Mouse (Mus musculus) CD4-positive, CD25-positive, alpha-beta regulatory T cell, adult 4 months (primary cell): ENCODE measurements around the gene Mup8. TPM values are rescaled to one million over a fixed set of nuclear protein-coding genes. Genes with fewer than 3 reads are reported as not detected.
"Not testable (repeated sequence)": the region's sequence is repeated elsewhere in the genome, so short reads cannot be mapped to it uniquely, and the experiment has no call there.

Source experiments
- ATAC-seq: one replicate; pipeline ENCODE4 v1.8.0; 2017
- polyA plus RNA-seq, 2 experiments: library from polyadenylated mRNA; unstranded; fragments of 100-300 nt; shearing (Covaris generic); gene quantifications; one replicate each; pipeline ENCODE4 v1.2.1; 2017

The Mup8 gene
- polyA plus RNA-seq = not detected

GRCm38 (mm10) chr4:60222499-60222898 lies at the start of gene Mup8:
Mup8 (minus strand) TSS chr4:60222599.
- not testable (repeated sequence) for ATAC-seq

DNA sequence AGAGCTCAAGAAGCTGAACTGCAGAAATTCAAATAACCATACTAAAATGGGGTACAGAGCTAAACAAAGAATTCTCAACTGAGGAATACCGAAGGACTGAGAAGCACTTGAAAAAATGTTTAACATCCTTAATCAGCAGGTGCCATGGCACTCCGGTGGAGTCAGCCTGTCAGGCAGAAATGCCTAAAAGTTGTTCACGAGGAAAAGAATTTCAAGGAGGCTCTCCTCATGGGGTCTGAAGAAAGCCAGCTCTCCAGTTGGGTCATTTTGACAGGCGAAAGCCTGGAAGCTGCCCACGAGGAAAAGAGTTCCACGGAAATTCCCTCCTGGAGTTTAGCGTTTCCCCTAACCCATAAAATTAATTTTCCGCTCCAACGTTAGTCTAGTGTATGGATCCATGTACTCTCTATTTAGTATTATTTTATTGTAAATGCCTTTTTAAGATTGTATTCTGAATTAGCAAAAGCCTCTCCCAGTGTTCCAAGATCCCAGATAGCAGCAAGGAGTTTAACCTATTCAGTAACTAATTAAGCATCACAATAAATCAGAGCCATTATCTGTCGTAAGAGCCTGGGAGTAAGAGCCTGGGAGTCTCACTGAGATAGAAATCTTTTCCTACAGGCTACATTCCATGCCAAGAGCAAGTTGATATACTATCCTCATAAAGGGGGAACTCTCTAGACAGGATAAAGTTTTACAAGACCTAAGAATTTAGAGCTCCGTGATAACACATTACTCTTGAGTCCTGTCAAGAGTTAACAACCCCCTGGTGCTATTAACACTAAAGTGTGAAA lies 43.8 kb upstream of the Mup8 start:
- not testable (repeated sequence) for ATAC-seq

GRCm38 (mm10) chr4:60262706-60263105 lies 40.3 kb upstream of the Mup8 start:
- not testable (repeated sequence) for ATAC-seq

Other genes starting within 250 kb of the Mup8 start
- not detected for gene Mup7, start 152.1 kb downstream of the Mup8 start, polyA plus RNA-seq
- not detected for gene Mup2, start 68.3 kb downstream of the Mup8 start, polyA plus RNA-seq
- not detected for gene Mup9, start 199.4 kb upstream of the Mup8 start, polyA plus RNA-seq